Mouse (Mus musculus) cerebellum, postnatal 36 days (tissue): ENCODE data around the gene Flt3l.
A peak's percentile ranks its signal among the peaks of the same experiment; 100 is the strongest.
"Not testable (repeated sequence)": the region's sequence is repeated elsewhere in the genome, so short reads cannot be mapped to it uniquely, and the experiment has no call there.

Source experiments
- DNase-seq, 2 experiments: peaks; one replicate each; pipeline ENCODE4 v3.0.0; 2021 to 2022; ENCODE audit warnings: mixed read lengths in 2 of 2

Gene Flt3l

DNA sequence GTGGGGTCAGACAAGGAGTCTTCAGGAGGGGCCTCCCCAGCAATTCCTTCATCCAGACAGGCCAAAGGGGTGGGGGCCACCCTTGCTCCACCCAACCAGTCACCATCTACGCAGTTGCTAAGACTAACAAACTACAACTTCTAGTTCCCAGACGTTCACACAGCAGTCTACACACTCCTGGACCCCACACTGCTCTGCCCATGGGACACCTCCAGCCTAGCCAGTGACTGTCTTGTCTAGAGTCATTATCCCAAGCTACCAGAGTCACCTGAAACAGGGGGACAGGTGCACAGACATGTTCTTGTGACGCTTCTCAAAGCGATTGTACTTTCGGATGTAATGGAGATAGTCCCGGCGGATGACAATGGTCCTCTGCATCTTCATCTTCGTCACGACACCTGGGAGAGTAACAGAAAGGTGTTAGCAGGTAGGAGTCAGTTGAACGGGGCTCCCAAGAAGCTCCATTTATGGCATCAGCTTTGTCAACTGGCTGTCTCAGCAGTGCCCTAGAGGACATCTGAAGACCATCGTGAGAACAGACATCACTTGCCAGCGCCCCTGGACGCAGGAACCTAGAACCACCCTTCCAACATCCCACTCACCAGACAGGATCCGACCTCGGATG is 13.6 kb downstream of the Flt3l start:
- DNase-seq = no peak

DNA sequence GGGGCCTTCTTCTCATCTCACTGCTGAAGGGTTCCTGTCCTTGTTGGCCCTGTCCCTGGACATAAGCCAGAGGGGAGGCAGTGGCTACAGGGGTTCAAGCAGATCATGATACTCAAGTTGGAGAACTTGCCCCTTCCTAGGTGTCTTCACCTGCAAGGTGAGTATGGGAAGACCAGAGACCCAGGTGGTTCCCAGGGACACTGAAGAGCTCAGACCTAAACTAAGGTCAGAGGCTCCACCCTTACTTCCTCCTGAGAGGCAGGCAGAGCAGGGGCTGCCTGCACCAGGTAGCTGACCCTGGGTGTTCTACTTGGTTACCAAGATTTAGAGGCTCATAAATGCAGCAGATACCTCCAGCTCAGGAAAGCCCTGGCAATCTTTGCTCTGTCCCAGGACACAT is 14.3 kb downstream of the Flt3l start:
- DNase-seq = no peak

GRCm38 (mm10) chr7:45121404-45121803 is 14.8 kb downstream of the Flt3l start:
- DNase-seq = no peak

GRCm38 (mm10) chr7:45119780-45120709 is 16.2 kb downstream of the Flt3l start:
- no peak for DNase-seq

DNA sequence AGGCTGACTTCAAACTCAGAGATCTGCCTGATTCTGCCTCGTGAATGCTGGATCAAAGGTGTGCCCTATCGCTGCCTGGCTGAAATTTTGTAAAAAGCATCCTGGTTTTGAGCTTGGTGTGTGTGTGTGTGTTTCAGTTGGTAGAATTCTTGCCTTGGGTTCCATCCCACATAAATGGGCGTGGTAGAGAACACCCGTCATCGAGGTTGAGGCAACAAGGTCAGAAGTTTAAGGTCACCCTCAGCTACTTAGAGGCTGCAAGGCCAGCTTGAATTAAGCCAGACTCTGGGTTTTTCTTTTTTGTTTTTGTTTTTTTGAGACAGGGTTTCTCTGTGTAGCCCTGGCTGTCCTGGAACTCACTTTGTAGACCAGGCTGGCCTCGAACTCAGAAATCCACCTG is 17.9 kb downstream of the Flt3l start:
- DNase-seq = no peak

DNA sequence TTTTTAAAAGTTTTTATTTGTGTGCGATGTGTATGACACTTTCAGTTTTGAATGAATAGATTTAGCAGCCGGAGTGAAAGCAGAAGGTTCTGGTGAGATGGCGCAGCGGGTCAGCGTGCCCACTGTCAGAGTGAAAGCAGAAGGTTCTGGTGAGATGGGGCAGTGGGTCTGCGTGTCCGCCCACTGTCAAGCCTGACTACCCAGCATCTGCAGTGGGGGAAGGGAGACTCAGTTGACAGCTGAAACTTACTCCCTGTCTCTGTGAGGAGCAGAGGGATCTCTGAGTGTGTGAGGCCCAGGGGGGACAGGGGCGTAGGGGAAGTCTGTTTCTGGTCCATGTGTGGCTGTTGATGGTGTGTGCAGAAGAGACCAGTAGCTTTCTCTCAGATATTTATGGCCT is 18.7 kb downstream of the Flt3l start:
- no peak for DNase-seq

- DNase-seq = no peak
Measured at GRCm38 (mm10) chr7:45113476-45113875, 22.8 kb downstream of the Flt3l start.

DNA sequence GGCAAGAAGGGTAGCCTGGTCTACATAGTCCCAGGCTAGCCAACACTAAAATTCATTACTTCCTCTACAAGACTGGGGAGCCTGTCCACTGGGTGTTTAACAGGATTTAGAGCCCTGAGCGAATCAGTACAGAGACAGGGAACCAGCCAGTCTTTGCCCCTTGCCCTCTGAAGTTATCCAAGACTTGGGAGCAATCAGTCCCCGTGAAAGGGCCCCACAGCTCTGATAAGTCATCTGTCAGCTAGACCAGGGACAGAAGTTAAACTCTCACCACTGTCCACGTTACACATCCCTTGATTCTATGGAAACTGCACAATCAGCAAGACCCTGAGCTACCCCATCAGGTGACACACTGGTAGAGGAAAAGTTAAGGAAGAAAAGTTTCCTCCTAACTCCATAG is 23.7 kb downstream of the Flt3l start:
- DNase-seq = no peak

DNA sequence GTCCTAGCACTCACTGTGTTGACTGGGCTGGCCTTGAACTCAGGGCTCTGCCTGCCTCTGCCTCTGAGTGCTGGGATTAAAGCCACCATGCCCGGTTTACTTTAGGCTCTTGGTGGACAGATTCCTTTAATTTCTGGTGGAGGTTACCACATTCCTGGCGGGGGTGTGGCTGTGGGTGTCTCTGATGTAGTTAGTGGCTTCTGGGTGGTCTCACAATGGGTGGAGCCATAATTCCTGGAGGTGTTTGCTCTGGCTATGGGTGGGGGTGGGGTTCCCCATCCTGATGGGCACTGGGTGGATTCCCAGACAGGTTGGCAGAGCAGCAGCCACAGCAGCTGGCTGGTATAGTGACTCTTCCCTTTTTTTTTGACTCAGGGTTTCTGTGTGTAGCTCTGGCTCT is 24.3 kb downstream of the Flt3l start:
- DNase-seq = no peak

GRCm38 (mm10) chr7:45110089-45110488 is 26.1 kb downstream of the Flt3l start:
- DNase-seq = not testable (repeated sequence)

DNA sequence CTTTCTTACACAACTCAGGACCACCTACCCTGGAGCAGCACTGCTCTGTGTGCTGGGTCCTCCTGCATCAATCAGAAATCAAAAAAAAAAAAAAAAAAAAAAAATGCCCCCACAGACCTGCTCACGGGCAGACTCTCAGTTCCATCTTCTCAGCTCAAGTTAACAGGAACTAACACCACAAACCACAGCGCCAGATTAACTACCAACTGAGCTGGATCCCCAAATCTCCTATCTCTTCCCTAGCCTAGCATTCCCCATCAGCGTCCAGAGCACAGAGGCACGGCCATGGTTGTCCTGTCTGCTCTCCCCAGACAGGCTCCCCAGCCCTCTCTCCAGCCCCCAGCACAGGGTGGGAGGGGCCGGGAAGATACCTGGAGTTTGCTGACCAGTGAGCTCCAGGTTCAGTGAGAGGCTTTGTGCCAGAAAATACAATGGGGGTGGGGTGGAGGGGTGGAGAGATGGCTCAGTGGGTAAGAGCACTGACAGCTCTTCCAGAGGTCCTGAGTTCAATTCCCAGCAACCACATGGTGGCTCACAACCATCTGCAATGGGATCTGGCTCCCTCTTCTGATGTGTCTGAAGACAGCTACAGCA is 29.1 kb downstream of the Flt3l start:
- DNase-seq = no peak

DNA sequence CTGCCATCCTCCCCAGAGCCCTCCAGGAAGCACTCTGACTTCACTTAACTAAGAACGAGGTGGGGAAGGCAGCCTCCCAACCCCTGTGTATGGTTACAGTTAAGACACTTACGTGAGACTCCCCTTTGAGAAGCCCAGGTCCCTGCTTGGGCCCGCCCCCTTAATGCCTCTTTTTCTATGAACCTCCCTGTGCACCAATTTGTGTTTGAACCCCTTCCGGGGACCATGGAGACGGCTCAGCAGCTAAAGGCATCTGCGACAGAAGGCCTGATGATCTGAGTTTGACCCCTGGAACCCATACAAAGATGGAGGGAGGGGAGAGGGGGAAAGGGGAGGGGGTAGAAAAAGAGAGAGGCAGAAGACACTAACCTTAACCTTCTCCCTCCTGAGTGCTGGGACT is 29.8 kb downstream of the Flt3l start:
- DNase-seq = no peak

GRCm38 (mm10) chr7:45105491-45105890 is 30.7 kb downstream of the Flt3l start:
- DNase-seq = no peak

DNA sequence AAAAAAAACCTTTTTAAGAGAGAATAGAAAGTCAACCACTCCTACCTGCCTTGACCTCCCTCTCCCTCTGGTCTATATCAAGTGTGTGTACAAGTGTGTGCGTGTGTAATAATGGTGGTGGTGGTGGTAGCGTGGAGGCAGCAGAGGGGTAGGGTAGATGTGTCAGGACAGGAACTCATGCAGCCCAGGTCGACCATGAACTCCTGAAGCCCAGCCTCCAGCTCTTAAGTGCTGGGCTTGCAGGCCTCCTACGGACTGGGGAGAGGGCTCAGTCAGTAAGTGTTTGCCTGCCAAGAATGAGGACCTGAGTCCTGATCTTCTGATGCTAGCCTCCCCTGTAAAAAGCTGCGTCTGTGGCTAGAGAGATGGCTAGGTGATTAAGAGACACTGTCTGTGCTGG is 31.3 kb downstream of the Flt3l start:
- DNase-seq = no peak

- DNase-seq = peak; percentile 31 to 39
Measured at GRCm38 (mm10) chr7:45103652-45104180, 32.5 kb downstream of the Flt3l start, which contains the start of gene Fcgrt. TSS of gene Fcgrt (minus strand) at chr7:45103851.

DNA sequence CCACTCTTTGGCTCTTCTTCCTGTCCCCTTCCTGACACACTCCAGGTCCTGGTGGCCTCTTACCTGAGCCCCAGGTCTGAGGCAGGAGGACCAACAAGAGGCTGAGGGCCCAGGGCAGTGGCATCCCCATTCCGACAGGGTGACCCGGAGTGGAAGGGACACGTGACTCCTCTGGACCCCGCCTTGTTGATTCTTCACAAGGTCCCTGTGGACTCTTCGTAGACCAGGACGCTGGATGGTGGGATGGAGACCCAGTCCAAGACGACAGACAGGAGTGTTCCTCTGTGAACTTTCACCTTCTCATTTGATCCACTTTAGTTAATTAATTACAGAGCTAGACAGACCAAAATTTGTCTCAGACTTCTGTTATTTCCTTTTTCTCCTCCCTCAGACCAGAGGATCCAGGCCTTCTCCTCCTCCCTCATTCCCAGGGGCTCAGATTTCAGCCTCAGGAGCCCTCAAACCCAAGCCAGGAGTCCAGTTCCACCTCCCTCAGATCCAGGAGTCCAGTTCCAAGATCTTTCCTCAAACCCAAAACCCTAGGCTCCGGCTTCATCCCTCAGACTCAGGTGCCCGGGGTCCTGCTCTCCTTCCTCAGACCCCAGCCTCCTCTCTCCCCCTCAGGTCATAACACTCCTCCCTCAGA is 33.2 kb downstream of the Flt3l start:
- DNase-seq = no peak

- no peak for DNase-seq
Measured at GRCm38 (mm10) chr7:45102441-45102840, 33.8 kb downstream of the Flt3l start.

DNA sequence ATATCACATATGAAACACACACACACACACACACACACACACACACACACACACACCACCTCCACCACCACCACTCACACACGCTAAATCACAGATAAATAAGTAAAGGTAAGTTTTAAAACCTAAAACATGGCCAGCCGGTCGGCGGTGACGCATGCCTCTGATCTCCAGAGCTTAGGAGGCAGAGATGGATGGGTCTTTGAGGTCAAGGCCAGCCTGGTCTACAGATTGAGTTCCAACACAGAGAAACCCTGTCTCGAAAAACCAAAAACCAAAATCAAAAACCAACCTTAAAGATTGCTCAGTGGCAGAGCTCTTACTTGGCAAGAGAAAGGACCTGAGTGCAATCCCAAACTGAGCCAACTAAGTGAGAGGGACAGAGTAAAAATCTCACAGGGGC is 36.2 kb downstream of the Flt3l start:
- no peak for DNase-seq

GRCm38 (mm10) chr7:45098541-45099240 is 37.5 kb downstream of the Flt3l start:
- DNase-seq = no peak

- no peak for DNase-seq
Measured at GRCm38 (mm10) chr7:45097479-45097878, 38.8 kb downstream of the Flt3l start.

DNA sequence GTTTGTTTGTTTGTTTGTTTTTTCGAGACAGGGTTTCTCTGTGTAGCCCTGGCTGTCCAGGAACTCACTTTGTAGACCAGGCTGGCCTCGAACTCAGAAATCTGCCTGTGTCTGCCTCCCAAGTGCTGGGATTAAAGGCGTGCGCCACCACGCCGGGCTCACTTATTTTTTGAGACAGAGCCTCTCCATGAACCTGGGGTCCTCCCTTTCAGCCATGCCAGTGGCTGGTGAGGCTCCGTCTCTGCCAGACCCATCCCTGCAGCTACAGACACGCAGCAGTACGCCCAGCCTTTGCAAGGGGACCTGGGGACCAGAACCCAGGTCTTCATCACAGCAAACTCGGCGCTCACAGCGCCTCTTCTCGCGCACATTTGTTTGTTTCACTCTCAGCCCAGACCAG is 40.3 kb downstream of the Flt3l start:
- not testable (repeated sequence) for DNase-seq

- DNase-seq = no peak
Measured at GRCm38 (mm10) chr7:45095367-45095766, 40.9 kb downstream of the Flt3l start.
